Mouse (Mus musculus) lung, postnatal 0 days (tissue): ENCODE data around the gene P2ry1.

ENCODE experiments used
- CTCF ChIP-seq: IDR thresholded peaks from 2 replicates; pipeline ENCODE4 v1.5.1; 2016; ENCODE audit warnings: antibody characterized with exemption, mild to moderate bottlenecking
- EP300 ChIP-seq: IDR thresholded peaks from 2 replicates; pipeline ENCODE4 v1.6.1; 2016; ENCODE audit warnings: antibody characterized with exemption, mild to moderate bottlenecking, control low read depth

DNA sequence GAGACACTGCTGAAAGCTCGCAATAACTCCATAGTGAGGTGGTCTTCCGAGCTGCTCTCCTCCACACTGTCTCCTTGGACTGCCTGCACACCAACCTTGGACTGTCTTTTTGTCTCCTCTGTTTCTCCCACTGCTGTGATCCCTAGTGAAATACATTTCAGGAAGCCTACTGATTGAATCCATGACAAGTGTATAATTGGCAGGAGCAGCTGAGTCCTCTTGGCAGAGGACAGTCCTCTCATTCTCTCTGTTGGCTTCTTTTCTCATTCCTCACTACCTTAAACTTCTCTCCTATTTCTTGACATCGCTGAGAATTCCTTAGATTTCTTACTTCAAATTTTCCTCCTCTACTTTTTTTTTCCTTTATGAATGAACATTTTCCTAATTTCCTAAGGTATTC lies 4.5 kb upstream of the P2ry1 start:
- TF ChIP-seq EP300 = no peak
- TF ChIP-seq CTCF = no peak
